Mouse (Mus musculus) urinary bladder, adult 2 months (tissue): Measurements from ENCODE around the gene Nemp2. TPM values are rescaled to one million over a fixed set of nuclear protein-coding genes. Genes with fewer than 3 reads are reported as not detected.
"Not testable (repeated sequence)": the region's sequence is repeated elsewhere in the genome, so short reads cannot be mapped to it uniquely, and the experiment has no call there.

ENCODE experiments used
- DNase-seq: peaks from one replicate; pipeline ENCODE4 v3.0.0; 2022; ENCODE audit warnings: low spot score
- polyA plus RNA-seq: library from polyadenylated mRNA; depleted of rRNA; stranded (reverse); fragments of >200 nt; gene quantifications from 2 replicates; pipeline ENCODE4 v1.2.3, GENCODE M21; 2012; rRNA removed

Nemp2 gene
- polyA plus RNA-seq, 1 experiment = 11.0 TPM

GRCm38 (mm10) chr1:52653366-52653765, 22.9 kb downstream of the Nemp2 start:
- DNase-seq = no peak

GRCm38 (mm10) chr1:52655153-52655552, 24.6 kb downstream of the Nemp2 start:
- no peak for DNase-seq

GRCm38 (mm10) chr1:52658160-52658559, 27.7 kb downstream of the Nemp2 start:
- no peak for DNase-seq

- no peak for DNase-seq
These were observed 29.8 kb downstream of the Nemp2 start for GRCm38 (mm10) chr1:52660278-52660677.

GRCm38 (mm10) chr1:52660765-52661164, 30.3 kb downstream of the Nemp2 start:
- DNase-seq = no peak

GRCm38 (mm10) chr1:52663228-52663627, 32.7 kb downstream of the Nemp2 start:
- DNase-seq = no peak

GRCm38 (mm10) chr1:52668743-52669323, 38.3 kb downstream of the Nemp2 start:
- no peak for DNase-seq

GRCm38 (mm10) chr1:52669931-52670330, 39.4 kb downstream of the Nemp2 start:
- DNase-seq = no peak

- no peak for DNase-seq
These were observed 45.4 kb downstream of the Nemp2 start for GRCm38 (mm10) chr1:52675561-52676551.

- DNase-seq = no peak
These were observed 46.1 kb downstream of the Nemp2 start for GRCm38 (mm10) chr1:52676621-52677020.

GRCm38 (mm10) chr1:52683550-52683949, 53.0 kb downstream of the Nemp2 start:
- no peak for DNase-seq

- DNase-seq = no peak
These were observed 57.1 kb downstream of the Nemp2 start for GRCm38 (mm10) chr1:52687636-52688035.

- not testable (repeated sequence) for DNase-seq
These were observed 64.0 kb downstream of the Nemp2 start for GRCm38 (mm10) chr1:52694456-52694855.

Other genes with a start within 250 kb of the Nemp2 start
- gene Nab1, start 130.0 kb upstream of the Nemp2 start, polyA plus RNA-seq = 35.2 and 40.1 TPM in 2 replicates
- 15.9 and 23.1 TPM in 2 replicates for gene Mfsd6, start 96.8 kb downstream of the Nemp2 start, polyA plus RNA-seq
- 11.6 and 12.8 TPM in 2 replicates for gene Inpp1, start 187.0 kb downstream of the Nemp2 start, polyA plus RNA-seq
- 23.4 and 28.6 TPM in 2 replicates for gene Hibch, start 214.2 kb downstream of the Nemp2 start, polyA plus RNA-seq